Mouse (Mus musculus) limb, embryonic 13.5 days (tissue): ENCODE data around the gene Taz. TPM values are rescaled to one million over a fixed set of nuclear protein-coding genes. Genes with fewer than 3 reads are reported as not detected.
A peak's percentile ranks its signal among the peaks of the same experiment; 100 is the strongest.

Experiments used
- ATAC-seq: fragments of 200-750 bp; cut with Nextera tagmentation; 2 replicates; pipeline ENCODE4 v1.8.0; 2017; ENCODE audit warnings: low read depth, moderate number of reproducible peaks, moderate TSS enrichment; ENCODE audit not compliant: low FRiP score
- H3K27ac ChIP-seq: fragments of 300-500 bp; sonication (generic); 2 replicates; pipeline ENCODE4 v1.5.1; 2015; ENCODE audit warnings: inconsistent platforms, mild to moderate bottlenecking, moderate library complexity
- H3K27me3 ChIP-seq: fragments of 300-500 bp; sonication (generic); 2 replicates; pipeline ENCODE4 v1.6.1; 2015; ENCODE audit warnings: mild to moderate bottlenecking, inconsistent platforms
- H3K36me3 ChIP-seq: fragments of 300-500 bp; sonication (generic); 2 replicates; pipeline ENCODE4 v1.6.1; 2015; ENCODE audit warnings: inconsistent platforms, mild to moderate bottlenecking, moderate library complexity
- H3K4me1 ChIP-seq: fragments of 300-500 bp; sonication (generic); 2 replicates; pipeline ENCODE4 v1.6.1; 2015; ENCODE audit warnings: inconsistent platforms
- H3K4me2 ChIP-seq: fragments of 300-500 bp; sonication (generic); replicated peaks from 2 replicates; pipeline ENCODE4 v1.6.1; 2015; ENCODE audit warnings: inconsistent platforms, mild to moderate bottlenecking, moderate library complexity
- H3K4me3 ChIP-seq: fragments of 300-500 bp; sonication (generic); 2 replicates; pipeline ENCODE4 v1.5.1; 2015; ENCODE audit warnings: moderate library complexity, mild to moderate bottlenecking, inconsistent platforms
- H3K9ac ChIP-seq: fragments of 300-500 bp; sonication (generic); 2 replicates; pipeline ENCODE4 v1.6.1; 2015; ENCODE audit warnings: mild to moderate bottlenecking, inconsistent platforms
- H3K9me3 ChIP-seq: fragments of 300-500 bp; sonication (generic); 2 replicates; pipeline ENCODE4 v1.6.1; 2016; ENCODE audit warnings: inconsistent platforms
- WGBS: fragments of 180-500 bp; shearing (Covaris S2); methylation state at CpG from one replicate; pipeline ENCODE4 v1.1.7; 2015; 5-methylcytosine and 5-hydroxymethylcytosine counted together
- polyA plus RNA-seq: library from polyadenylated mRNA; unstranded; fragments of >200 nt; fragmentation: Nextera tagmentation; extraction: Ambion mirVana; gene quantifications from 2 replicates; pipeline ENCODE4 v1.2.1, GENCODE M21; 2015

The Taz gene
- polyA plus RNA-seq, 1 experiment from 2014 or later = 91.0 TPM

GRCm38 (mm10) chrX:74283092-74283437 is 1.4 kb downstream of the Taz start:
- Histone ChIP-seq H3K4me2 (peak overlapping the region; percentile 76), H3K27me3 (no peaks in the 10 kb centered on the region), H3K9ac (peak overlapping the region; percentile 79), H3K9me3 (no peaks in the 10 kb centered on the region), H3K4me1 (peaks cover 13% of the 10 kb centered on the region), H3K4me3 (peak overlapping the region; percentile 62), H3K36me3 (peaks cover 2% of the 10 kb centered on the region; the same call in 1 of the 2 replicates), H3K27ac (peak overlapping the region; percentile 58; the same call in 1 of the 2 replicates)
- WGBS = 51% methylated on average over 5 of the region's 5 CpGs
- 0 out of 2 replicates have a peak, but pooled peaks have one; percentile 16 for ATAC-seq

GRCm38 (mm10) chrX:74293431-74293830 is 11.7 kb downstream of the Taz start:
- 78% methylated on average over 4 of the region's 4 CpGs for WGBS

GRCm38 (mm10) chrX:74296538-74297448 is 15.1 kb downstream of the Taz start, which contains the start of gene Atp6ap1:
Gene Atp6ap1 (plus strand): TSS chrX:74297097.
- H3K36me3 ChIP-seq = peaks cover 30% of the 10 kb centered on the region; the same call in 1 of the 2 replicates
- no peak within 1 kb of the TSS; the same call in 1 of the 2 replicates for H3K27ac ChIP-seq
- peak within 1 kb of the TSS; percentile 72 for H3K4me2 ChIP-seq
- H3K4me1 ChIP-seq = peaks cover 4% of the 10 kb centered on the region; the same call in 1 of the 2 replicates
- H3K4me3 ChIP-seq = peak within 1 kb of the TSS; percentile 61
- no peaks in the 10 kb centered on the region for H3K27me3 ChIP-seq
- peak; percentile 98 for ATAC-seq
- peak within 1 kb of the TSS; percentile 82 for H3K9ac ChIP-seq
- H3K9me3 ChIP-seq = no peaks in the 10 kb centered on the region
- WGBS = 19% methylated on average over 37 of the region's 37 CpGs

More at GRCm38 (mm10) chrX:74293431-74293830, 11.7 kb downstream of the Taz start:
- no peaks in the 10 kb centered on the region for H3K27me3 ChIP-seq
- no peak for ATAC-seq
- no peak overlapping the region for H3K27ac ChIP-seq
- no peak overlapping the region for H3K4me3 ChIP-seq
- peaks cover 17% of the 10 kb centered on the region for H3K36me3 ChIP-seq
- no peak overlapping the region for H3K9ac ChIP-seq
- no peaks in the 10 kb centered on the region for H3K9me3 ChIP-seq
- no peak overlapping the region for H3K4me2 ChIP-seq
- peaks cover 4% of the 10 kb centered on the region; the same call in 1 of the 2 replicates for H3K4me1 ChIP-seq

GRCm38 (mm10) chrX:74298348-74298747 is 16.6 kb downstream of the Taz start:
- H3K9me3 ChIP-seq = no peaks in the 10 kb centered on the region
- no peak overlapping the region for H3K9ac ChIP-seq
- ATAC-seq = no peak
- peaks cover 45% of the 10 kb centered on the region; the same call in 1 of the 2 replicates for H3K36me3 ChIP-seq
- no peak overlapping the region for H3K4me2 ChIP-seq
- no peak overlapping the region for H3K27ac ChIP-seq
- no peaks in the 10 kb centered on the region for H3K27me3 ChIP-seq
- WGBS = 86% methylated on average over 1 of the region's 1 CpGs
- H3K4me1 ChIP-seq = peaks cover 4% of the 10 kb centered on the region; the same call in 1 of the 2 replicates
- no peak overlapping the region for H3K4me3 ChIP-seq

- no peak for ATAC-seq
Measured at GRCm38 (mm10) chrX:74299721-74300120, 18.0 kb downstream of the Taz start.

GRCm38 (mm10) chrX:74304867-74305700 is 23.4 kb downstream of the Taz start, which contains the start of gene Gdi1:
Gene Gdi1 (plus strand): TSS chrX:74304998.
- H3K27me3 ChIP-seq = no peaks in the 10 kb centered on the region
- H3K9ac ChIP-seq = peak within 1 kb of the TSS; percentile 77
- H3K4me3 ChIP-seq = peak within 1 kb of the TSS; percentile 59
- WGBS = 15% methylated on average over 35 of the region's 41 CpGs
- peaks cover 10% of the 10 kb centered on the region; the same call in 1 of the 2 replicates for H3K4me1 ChIP-seq
- H3K27ac ChIP-seq = peak within 1 kb of the TSS; percentile 81
- peak within 1 kb of the TSS; percentile 74 for H3K4me2 ChIP-seq
- ATAC-seq = peak; percentile 85
- peaks cover 72% of the 10 kb centered on the region for H3K36me3 ChIP-seq
- H3K9me3 ChIP-seq = no peaks in the 10 kb centered on the region

More at GRCm38 (mm10) chrX:74299721-74300120, 18.0 kb downstream of the Taz start:
- no peaks in the 10 kb centered on the region for H3K27me3 ChIP-seq
- no peak overlapping the region for H3K27ac ChIP-seq
- H3K4me2 ChIP-seq = no peak overlapping the region
- H3K4me3 ChIP-seq = no peak overlapping the region
- WGBS = 82% methylated on average over 3 of the region's 3 CpGs
- no peak overlapping the region for H3K9ac ChIP-seq
- no peaks in the 10 kb centered on the region for H3K9me3 ChIP-seq
- peaks cover 4% of the 10 kb centered on the region; the same call in 1 of the 2 replicates for H3K4me1 ChIP-seq
- H3K36me3 ChIP-seq = peaks cover 52% of the 10 kb centered on the region; the same call in 1 of the 2 replicates

GRCm38 (mm10) chrX:74312540-74313464 is 31.1 kb downstream of the Taz start, which contains the start of gene Fam50a:
Gene Fam50a (plus strand): TSS chrX:74313033.
- Histone ChIP-seq H3K9me3 (no peaks in the 10 kb centered on the region), H3K27ac (peak within 1 kb of the TSS; percentile 61; the same call in 1 of the 2 replicates), H3K4me1 (0 out of 2 replicates have a peak, but pooled peaks cover 4% of the 10 kb centered on the region), H3K4me2 (peak within 1 kb of the TSS; percentile 71), H3K4me3 (peak within 1 kb of the TSS; percentile 63), H3K36me3 (peaks cover 41% of the 10 kb centered on the region), H3K27me3 (no peaks in the 10 kb centered on the region; the same call in 1 of the 2 replicates), H3K9ac (peak within 1 kb of the TSS; percentile 79)
- WGBS = 18% methylated on average over 58 of the region's 59 CpGs
- ATAC-seq = peak; percentile 97

- Histone ChIP-seq H3K4me1 (peaks cover 16% of the 10 kb centered on the region), H3K27ac (peak within 1 kb of the TSS; percentile 74; the same call in 1 of the 2 replicates), H3K9ac (peak within 1 kb of the TSS; percentile 70), H3K27me3 (no peaks in the 10 kb centered on the region), H3K36me3 (0 out of 2 replicates have a peak, but pooled peaks cover 6% of the 10 kb centered on the region), H3K4me2 (peak within 1 kb of the TSS; percentile 73), H3K9me3 (no peaks in the 10 kb centered on the region), H3K4me3 (peak within 1 kb of the TSS; percentile 51)
- ATAC-seq = peak; percentile 96
- 12% methylated on average over 25 of the region's 30 CpGs for WGBS
Measured at GRCm38 (mm10) chrX:74328725-74329161, 47.0 kb downstream of the Taz start, which contains the start of gene Plxna3. Gene Plxna3 (plus strand): TSS chrX:74329066.

- Histone ChIP-seq H3K9me3 (no peaks in the 10 kb centered on the region), H3K9ac (peak overlapping the region; percentile 70), H3K36me3 (peaks cover 8% of the 10 kb centered on the region; the same call in 1 of the 2 replicates), H3K27ac (no peak overlapping the region; the same call in 1 of the 2 replicates), H3K27me3 (no peaks in the 10 kb centered on the region), H3K4me3 (peak overlapping the region; percentile 51), H3K4me2 (peak overlapping the region; percentile 73), H3K4me1 (peaks cover 16% of the 10 kb centered on the region)
- ATAC-seq = peak; percentile 20
- 33% methylated on average over 10 of the region's 10 CpGs for WGBS
Measured at GRCm38 (mm10) chrX:74329215-74329671, 47.5 kb downstream of the Taz start.

GRCm38 (mm10) chrX:74330166-74330930 is 48.6 kb downstream of the Taz start:
- Histone ChIP-seq H3K4me3 (peak overlapping the region; percentile 51), H3K9ac (peak overlapping the region; percentile 70), H3K36me3 (peaks cover 18% of the 10 kb centered on the region), H3K9me3 (no peaks in the 10 kb centered on the region), H3K4me2 (peak overlapping the region; percentile 73), H3K27ac (peak overlapping the region; percentile 33; the same call in 1 of the 2 replicates), H3K4me1 (peaks cover 16% of the 10 kb centered on the region), H3K27me3 (no peaks in the 10 kb centered on the region)
- 55% methylated on average over 2 of the region's 2 CpGs for WGBS
- no peak for ATAC-seq
